Mouse (Mus musculus): Measurements from ENCODE around the gene Ap5m1.

The Ap5m1 gene

GRCm38 (mm10) chr14:49127162-49127779 is 61.4 kb downstream of the Ap5m1 start:
- no peak for DNase-seq (ENCODE audit: low spot score)

GRCm38 (mm10) chr14:49128544-49129263 is 62.8 kb downstream of the Ap5m1 start:
- DNase-seq (ENCODE audit: low spot score): no peak

- no peak for DNase-seq (ENCODE audit: low spot score)
Measured at GRCm38 (mm10) chr14:49132391-49132790, 66.5 kb downstream of the Ap5m1 start.

- no peak for DNase-seq (ENCODE audit: low spot score)
Measured at GRCm38 (mm10) chr14:49138171-49138570, 72.3 kb downstream of the Ap5m1 start.

GRCm38 (mm10) chr14:49140756-49141155 is 74.9 kb downstream of the Ap5m1 start:
- DNase-seq (ENCODE audit: low spot score): no peak
